Mouse (Mus musculus): ENCODE data around the gene Isca1.

GRCm38 (mm10) chr13:59726139-59726867, 43.3 kb downstream of the Isca1 start:
- TF ChIP-seq CTCF (IDR thresholded peaks at IDR 0.05; ENCODE audit: control insufficient read depth, insufficient read depth, low read length) (no peak), POLR2A (IDR thresholded peaks at IDR 0.05; ENCODE audit: borderline replicate concordance, control insufficient read depth, low read depth, low read length) (no peak)
